Mouse (Mus musculus): ENCODE measurements around the gene Ndufb4. TPM values are rescaled to one million over a fixed set of nuclear protein-coding genes. Genes with fewer than 3 reads are reported as not detected.

The Ndufb4 gene
- polyA plus RNA-seq, 1 experiment from 2014 or later, result 58.1 TPM

GRCm38 (mm10) chr16:37689251-37689926 is 35.1 kb upstream of the Ndufb4 start:
- WGBS, result 76% methylated on average over 8 of the region's 8 CpGs
- Histone ChIP-seq H3K9me3 (ENCODE audit: control insufficient read depth, low read length) (no peaks in the 10 kb centered on the region), H3K27me3 (ENCODE audit: control insufficient read depth, insufficient read depth, low read length) (no peaks in the 10 kb centered on the region), H3K9ac (ENCODE audit: low read depth, low read length) (no peak overlapping the region), H3K27ac (ENCODE audit: low read depth, low read length) (no peak overlapping the region), H3K36me3 (ENCODE audit: control insufficient read depth, insufficient read depth, low read length) (no peaks in the 10 kb centered on the region), H3K4me2 (replicated peaks; ENCODE audit: low read depth, low read length) (no peak overlapping the region), H3K4me3 (ENCODE audit: low read length) (no peak overlapping the region), H3K4me1 (ENCODE audit: control insufficient read depth, insufficient read depth, low read length) (peaks cover 5% of the 10 kb centered on the region)
- no peak for ATAC-seq (ENCODE audit: low FRiP score, low TSS enrichment)

- no peak overlapping the region for H3K4me2 ChIP-seq (replicated peaks; ENCODE audit: low read depth, low read length)
- no peaks in the 10 kb centered on the region for H3K36me3 ChIP-seq (ENCODE audit: control insufficient read depth, insufficient read depth, low read length)
- H3K9ac ChIP-seq (ENCODE audit: low read depth, low read length), result no peak overlapping the region
- no peak for ATAC-seq (ENCODE audit: low FRiP score, low TSS enrichment)
- H3K4me3 ChIP-seq (ENCODE audit: low read length), result no peak overlapping the region
- 82% methylated on average over 2 of the region's 2 CpGs for WGBS
- H3K27me3 ChIP-seq (ENCODE audit: control insufficient read depth, insufficient read depth, low read length), result no peaks in the 10 kb centered on the region
- H3K27ac ChIP-seq (ENCODE audit: low read depth, low read length), result no peak overlapping the region
- H3K4me1 ChIP-seq (ENCODE audit: control insufficient read depth, insufficient read depth, low read length), result peaks cover 13% of the 10 kb centered on the region
- H3K9me3 ChIP-seq (ENCODE audit: control insufficient read depth, low read length), result no peaks in the 10 kb centered on the region
These were observed 33.9 kb upstream of the Ndufb4 start for GRCm38 (mm10) chr16:37688181-37688580.

GRCm38 (mm10) chr16:37687301-37687980 is 33.2 kb upstream of the Ndufb4 start:
- H3K27me3 ChIP-seq (ENCODE audit: control insufficient read depth, insufficient read depth, low read length), result no peaks in the 10 kb centered on the region
- peaks cover 15% of the 10 kb centered on the region for H3K4me1 ChIP-seq (ENCODE audit: control insufficient read depth, insufficient read depth, low read length)
- H3K4me2 ChIP-seq (replicated peaks; ENCODE audit: low read depth, low read length), result no peak overlapping the region
- WGBS, result 59% methylated on average over 14 of the region's 14 CpGs
- no peaks in the 10 kb centered on the region for H3K36me3 ChIP-seq (ENCODE audit: control insufficient read depth, insufficient read depth, low read length)
- no peak overlapping the region for H3K4me3 ChIP-seq (ENCODE audit: low read length)
- H3K9ac ChIP-seq (ENCODE audit: low read depth, low read length), result no peak overlapping the region
- H3K9me3 ChIP-seq (ENCODE audit: control insufficient read depth, low read length), result no peaks in the 10 kb centered on the region
- no peak overlapping the region for H3K27ac ChIP-seq (ENCODE audit: low read depth, low read length)
- no peak for ATAC-seq (ENCODE audit: low FRiP score, low TSS enrichment)

GRCm38 (mm10) chr16:37686834-37687233 is 32.6 kb upstream of the Ndufb4 start:
- H3K4me1 ChIP-seq (ENCODE audit: control insufficient read depth, insufficient read depth, low read length), result peaks cover 15% of the 10 kb centered on the region
- H3K4me3 ChIP-seq (ENCODE audit: low read length), result no peak overlapping the region
- no peaks in the 10 kb centered on the region for H3K27me3 ChIP-seq (ENCODE audit: control insufficient read depth, insufficient read depth, low read length)
- H3K9ac ChIP-seq (ENCODE audit: low read depth, low read length), result no peak overlapping the region
- no peaks in the 10 kb centered on the region for H3K36me3 ChIP-seq (ENCODE audit: control insufficient read depth, insufficient read depth, low read length)
- H3K9me3 ChIP-seq (ENCODE audit: control insufficient read depth, low read length), result no peaks in the 10 kb centered on the region
- WGBS, result 88% methylated on average over 12 of the region's 12 CpGs
- no peak overlapping the region for H3K27ac ChIP-seq (ENCODE audit: low read depth, low read length)
- H3K4me2 ChIP-seq (replicated peaks; ENCODE audit: low read depth, low read length), result no peak overlapping the region
- ATAC-seq (ENCODE audit: low FRiP score, low TSS enrichment), result no peak

- H3K4me3 ChIP-seq (ENCODE audit: low read length), result no peak overlapping the region
- H3K9me3 ChIP-seq (ENCODE audit: control insufficient read depth, low read length), result no peaks in the 10 kb centered on the region
- no peaks in the 10 kb centered on the region for H3K27me3 ChIP-seq (ENCODE audit: control insufficient read depth, insufficient read depth, low read length)
- ATAC-seq (ENCODE audit: low FRiP score, low TSS enrichment), result no peak
- peaks cover 15% of the 10 kb centered on the region for H3K4me1 ChIP-seq (ENCODE audit: control insufficient read depth, insufficient read depth, low read length)
- H3K36me3 ChIP-seq (ENCODE audit: control insufficient read depth, insufficient read depth, low read length), result no peaks in the 10 kb centered on the region
- WGBS, result 82% methylated on average over 6 of the region's 6 CpGs
- no peak overlapping the region for H3K4me2 ChIP-seq (replicated peaks; ENCODE audit: low read depth, low read length)
- no peak overlapping the region for H3K9ac ChIP-seq (ENCODE audit: low read depth, low read length)
- H3K27ac ChIP-seq (ENCODE audit: low read depth, low read length), result no peak overlapping the region
These were observed 31.8 kb upstream of the Ndufb4 start for GRCm38 (mm10) chr16:37685946-37686600.

- H3K27me3 ChIP-seq (ENCODE audit: control insufficient read depth, insufficient read depth, low read length), result no peaks in the 10 kb centered on the region
- peak overlapping the region; percentile 70 for H3K4me2 ChIP-seq (replicated peaks; ENCODE audit: low read depth, low read length)
- H3K4me3 ChIP-seq (ENCODE audit: low read length), result peak overlapping the region; percentile 42
- H3K36me3 ChIP-seq (ENCODE audit: control insufficient read depth, insufficient read depth, low read length), result no peaks in the 10 kb centered on the region
- ATAC-seq (ENCODE audit: low FRiP score, low TSS enrichment), result peak; percentile 60
- WGBS, result 2% methylated on average over 25 of the region's 25 CpGs
- H3K9ac ChIP-seq (ENCODE audit: low read depth, low read length), result peak overlapping the region; percentile 68
- H3K27ac ChIP-seq (ENCODE audit: low read depth, low read length), result peak overlapping the region; percentile 91; the same call in 1 of the 2 replicates
- H3K9me3 ChIP-seq (ENCODE audit: control insufficient read depth, low read length), result no peaks in the 10 kb centered on the region
- peaks cover 15% of the 10 kb centered on the region for H3K4me1 ChIP-seq (ENCODE audit: control insufficient read depth, insufficient read depth, low read length)
These were observed 30.6 kb upstream of the Ndufb4 start for GRCm38 (mm10) chr16:37684634-37685441.

GRCm38 (mm10) chr16:37684259-37684633 is 30.0 kb upstream of the Ndufb4 start:
- Histone ChIP-seq H3K4me3 (ENCODE audit: low read length) (peak overlapping the region; percentile 42), H3K27me3 (ENCODE audit: control insufficient read depth, insufficient read depth, low read length) (no peaks in the 10 kb centered on the region), H3K4me2 (replicated peaks; ENCODE audit: low read depth, low read length) (peak overlapping the region; percentile 70), H3K9me3 (ENCODE audit: control insufficient read depth, low read length) (no peaks in the 10 kb centered on the region), H3K9ac (ENCODE audit: low read depth, low read length) (peak overlapping the region; percentile 14; the same call in 1 of the 2 replicates), H3K36me3 (ENCODE audit: control insufficient read depth, insufficient read depth, low read length) (no peaks in the 10 kb centered on the region), H3K4me1 (ENCODE audit: control insufficient read depth, insufficient read depth, low read length) (peaks cover 15% of the 10 kb centered on the region), H3K27ac (ENCODE audit: low read depth, low read length) (peak overlapping the region; percentile 12; the same call in 1 of the 2 replicates)
- 30% methylated on average over 8 of the region's 8 CpGs for WGBS
- peak; percentile 32; the same call in 1 of the 2 replicates for ATAC-seq (ENCODE audit: low FRiP score, low TSS enrichment)

GRCm38 (mm10) chr16:37683154-37684130 is 29.2 kb upstream of the Ndufb4 start:
- peak; percentile 5; the same call in 1 of the 2 replicates for ATAC-seq (ENCODE audit: low FRiP score, low TSS enrichment)
- Histone ChIP-seq H3K9me3 (ENCODE audit: control insufficient read depth, low read length) (no peaks in the 10 kb centered on the region), H3K4me3 (ENCODE audit: low read length) (no peak overlapping the region; the same call in 1 of the 2 replicates), H3K4me2 (replicated peaks; ENCODE audit: low read depth, low read length) (peak overlapping the region; percentile 70; the same call in 1 of the 2 replicates), H3K27me3 (ENCODE audit: control insufficient read depth, insufficient read depth, low read length) (no peaks in the 10 kb centered on the region), H3K36me3 (ENCODE audit: control insufficient read depth, insufficient read depth, low read length) (no peaks in the 10 kb centered on the region), H3K9ac (ENCODE audit: low read depth, low read length) (peak overlapping the region; percentile 37; the same call in 1 of the 2 replicates), H3K27ac (ENCODE audit: low read depth, low read length) (0 out of 2 replicates have a peak overlapping the region, but pooled peaks have one; percentile 12), H3K4me1 (ENCODE audit: control insufficient read depth, insufficient read depth, low read length) (peaks cover 15% of the 10 kb centered on the region)
- 20% methylated on average over 16 of the region's 16 CpGs for WGBS

Data from kidney, embryonic 14.5 days (tissue).